Mouse (Mus musculus): ENCODE results near the gene Golga4. TPM values are rescaled to one million over a fixed set of nuclear protein-coding genes. Genes with fewer than 3 reads are reported as not detected.

Golga4 gene
- 96.8 TPM for polyA plus RNA-seq (2021)

GRCm38 (mm10) chr9:118506020-118506403, at the start of gene Golga4:
TSS of gene Golga4 (plus strand) at chr9:118506267.
- CTCF ChIA-PET, result interaction anchor here (2.1 kb wide), 1 partner anchor 16 kb away, joined by 7 read pairs; no protein-coding TSS in a partner anchor
- POLR2A ChIA-PET, result interaction anchor here (0.8 kb wide), 1 partner anchor 24 kb away, joined by 3 read pairs; no protein-coding TSS in a partner anchor
- no peak for DNase-seq (ENCODE audit: low read depth, low spot score)
- no peak for TF ChIP-seq CTCF (IDR thresholded peaks at IDR 0.05)
- ATAC-seq, result peak; percentile 49
- in situ Hi-C loops (cut with MboI; ENCODE audit: low pct_unique_long_range_greater_than_20kb), result loop anchor here (25.0 kb wide), 1 partner anchor 1344 kb away; no protein-coding TSS in a partner anchor
- H3K27me3 ChIP-seq, result no peaks in the 10 kb centered on the region

GRCm38 (mm10) chr9:118456405-118456804, 49.7 kb upstream of the Golga4 start:
- CTCF ChIA-PET, result no interaction called here
- TF ChIP-seq CTCF (IDR thresholded peaks at IDR 0.05), result no peak
- in situ Hi-C loops (cut with MboI; ENCODE audit: low pct_unique_long_range_greater_than_20kb), result no loop called here
- ATAC-seq (no peak), DNase-seq (ENCODE audit: low read depth, low spot score) (no peak)
- no peaks in the 10 kb centered on the region for H3K27me3 ChIP-seq
- POLR2A ChIA-PET, result no interaction called here

DNA sequence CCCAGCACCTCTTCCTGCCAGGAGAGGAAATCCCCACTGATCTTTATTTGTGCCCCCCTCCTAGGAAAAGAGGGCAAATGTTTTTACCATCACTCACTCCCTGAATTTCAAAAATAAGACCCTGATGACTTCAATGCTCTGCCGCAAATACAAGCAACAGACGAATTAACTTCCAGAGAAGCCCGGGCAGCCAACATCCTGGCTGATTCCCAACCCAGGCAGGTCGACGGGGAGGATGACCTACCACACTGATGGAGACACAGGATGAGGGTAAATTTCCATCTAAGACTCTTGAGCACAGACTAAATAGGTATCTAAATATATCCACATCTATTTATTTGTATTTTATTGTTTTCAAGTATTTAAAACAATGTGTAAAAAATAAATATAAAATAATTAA, 48.0 kb upstream of the Golga4 start:
- POLR2A ChIA-PET, result no interaction called here

GRCm38 (mm10) chr9:118464031-118464430, 42.0 kb upstream of the Golga4 start:
- in situ Hi-C loops (cut with MboI; ENCODE audit: low pct_unique_long_range_greater_than_20kb), result no loop called here
- no peak for DNase-seq (ENCODE audit: low read depth, low spot score)
- ChIA-PET POLR2A (no interaction called here), CTCF (no interaction called here)
- peaks cover 26% of the 10 kb centered on the region for H3K27me3 ChIP-seq
- ATAC-seq, result no peak
- TF ChIP-seq CTCF (IDR thresholded peaks at IDR 0.05), result no peak

More for the DNA sequence above, 48.0 kb upstream of the Golga4 start:
- DNase-seq (ENCODE audit: low read depth, low spot score) (no peak), ATAC-seq (no peak)
- TF ChIP-seq CTCF (IDR thresholded peaks at IDR 0.05), result no peak
- in situ Hi-C loops (cut with MboI; ENCODE audit: low pct_unique_long_range_greater_than_20kb), result no loop called here
- no peaks in the 10 kb centered on the region for H3K27me3 ChIP-seq
- CTCF ChIA-PET, result no interaction called here

DNA sequence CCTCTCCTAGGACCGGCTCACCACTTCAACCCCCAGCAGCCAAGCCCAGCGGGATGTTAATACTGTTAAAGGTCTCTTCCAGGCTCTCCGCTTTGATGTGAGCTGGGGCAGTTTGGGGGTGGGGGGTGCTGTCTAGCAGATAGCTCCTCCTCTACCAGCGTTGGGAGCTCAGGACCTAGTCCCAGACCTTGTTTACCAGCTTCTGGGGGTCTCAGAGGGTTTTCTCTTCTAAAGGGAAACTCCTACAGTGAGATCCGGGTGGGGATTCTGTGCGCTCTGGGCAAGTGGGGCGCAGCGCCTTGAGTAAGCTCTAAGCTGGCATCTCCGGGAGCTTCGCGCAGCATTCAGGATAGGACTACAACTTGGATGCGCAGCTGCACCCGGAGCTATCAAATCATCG, 37.8 kb upstream of the Golga4 start:
- DNase-seq (ENCODE audit: low read depth, low spot score), result no peak
- ChIA-PET POLR2A (no interaction called here), CTCF (no interaction called here)
- in situ Hi-C loops (cut with MboI; ENCODE audit: low pct_unique_long_range_greater_than_20kb), result no loop called here
- TF ChIP-seq CTCF (IDR thresholded peaks at IDR 0.05), result no peak
- H3K27me3 ChIP-seq, result peaks cover 33% of the 10 kb centered on the region
- ATAC-seq, result no peak

GRCm38 (mm10) chr9:118469272-118469671, 36.8 kb upstream of the Golga4 start:
- CTCF ChIA-PET, result no interaction called here
- DNase-seq (ENCODE audit: low read depth, low spot score), result no peak
- no peak for TF ChIP-seq CTCF (IDR thresholded peaks at IDR 0.05)
- peaks cover 30% of the 10 kb centered on the region for H3K27me3 ChIP-seq
- POLR2A ChIA-PET, result interaction anchor here (0.7 kb wide), 1 partner anchor 67 kb away, joined by 3 read pairs; no protein-coding TSS in a partner anchor
- in situ Hi-C loops (cut with MboI; ENCODE audit: low pct_unique_long_range_greater_than_20kb), result no loop called here
- no peak for ATAC-seq

GRCm38 (mm10) chr9:118471296-118471695, 34.8 kb upstream of the Golga4 start:
- ChIA-PET CTCF (no interaction called here), POLR2A (no interaction called here)
- ATAC-seq (no peak), DNase-seq (ENCODE audit: low read depth, low spot score) (no peak)
- no peak for TF ChIP-seq CTCF (IDR thresholded peaks at IDR 0.05)
- H3K27me3 ChIP-seq, result peaks cover 24% of the 10 kb centered on the region
- in situ Hi-C loops (cut with MboI; ENCODE audit: low pct_unique_long_range_greater_than_20kb), result no loop called here

DNA sequence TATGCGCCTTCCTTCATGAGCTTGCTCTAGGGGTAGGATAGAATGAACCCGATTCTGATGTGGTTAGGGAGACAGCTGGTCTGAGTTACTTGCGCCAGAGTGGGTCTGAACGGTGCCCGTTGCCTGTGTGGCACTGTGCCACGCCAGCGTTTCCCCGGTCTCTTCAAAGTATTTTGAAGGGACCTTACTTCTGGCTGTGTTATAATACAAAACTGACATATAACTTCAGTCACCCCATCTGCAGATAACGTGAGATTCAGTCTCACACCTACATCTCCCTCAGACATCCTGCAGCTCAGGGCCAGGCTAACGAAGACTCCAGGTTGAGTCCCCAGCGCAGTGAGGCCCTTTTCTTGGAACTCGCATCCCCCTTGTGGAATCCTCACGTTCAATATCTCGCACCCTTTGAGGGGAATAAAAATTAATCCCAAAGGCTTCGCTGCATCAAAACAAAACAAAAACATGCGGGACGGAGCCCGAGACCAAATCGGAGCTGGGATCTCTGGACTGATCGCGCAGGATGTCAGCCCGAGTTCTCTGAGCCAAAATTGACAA, 29.8 kb upstream of the Golga4 start:
- ATAC-seq (no peak), DNase-seq (ENCODE audit: low read depth, low spot score) (no peak)
- ChIA-PET CTCF (no interaction called here), POLR2A (no interaction called here)
- peaks cover 18% of the 10 kb centered on the region for H3K27me3 ChIP-seq
- in situ Hi-C loops (cut with MboI; ENCODE audit: low pct_unique_long_range_greater_than_20kb), result no loop called here
- no peak for TF ChIP-seq CTCF (IDR thresholded peaks at IDR 0.05)

DNA sequence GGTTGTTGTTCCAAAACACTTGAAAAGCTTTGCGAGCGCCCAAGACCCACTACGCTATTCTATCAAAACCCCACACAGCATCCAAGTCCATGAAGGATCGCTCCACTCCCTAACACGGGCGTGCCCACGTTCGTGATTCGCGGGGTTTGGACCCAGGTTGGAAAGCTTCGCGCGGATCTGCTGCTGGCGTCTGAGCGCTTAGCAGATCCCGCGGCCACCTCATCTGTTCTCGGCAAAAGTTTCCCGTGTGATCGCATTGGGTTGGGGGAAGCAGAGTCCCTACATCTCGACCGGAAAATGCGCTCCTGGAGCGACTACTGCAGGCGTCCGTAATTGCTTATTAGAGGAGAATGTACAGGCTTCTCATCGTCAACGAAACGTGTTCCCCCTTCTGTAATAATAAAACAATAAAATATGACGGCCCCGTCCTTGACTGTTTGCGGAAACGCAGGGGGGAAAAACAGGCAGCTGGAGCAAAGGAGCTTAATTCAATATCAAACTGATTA, 29.2 kb upstream of the Golga4 start:
- in situ Hi-C loops (cut with MboI; ENCODE audit: low pct_unique_long_range_greater_than_20kb), result no loop called here

DNA sequence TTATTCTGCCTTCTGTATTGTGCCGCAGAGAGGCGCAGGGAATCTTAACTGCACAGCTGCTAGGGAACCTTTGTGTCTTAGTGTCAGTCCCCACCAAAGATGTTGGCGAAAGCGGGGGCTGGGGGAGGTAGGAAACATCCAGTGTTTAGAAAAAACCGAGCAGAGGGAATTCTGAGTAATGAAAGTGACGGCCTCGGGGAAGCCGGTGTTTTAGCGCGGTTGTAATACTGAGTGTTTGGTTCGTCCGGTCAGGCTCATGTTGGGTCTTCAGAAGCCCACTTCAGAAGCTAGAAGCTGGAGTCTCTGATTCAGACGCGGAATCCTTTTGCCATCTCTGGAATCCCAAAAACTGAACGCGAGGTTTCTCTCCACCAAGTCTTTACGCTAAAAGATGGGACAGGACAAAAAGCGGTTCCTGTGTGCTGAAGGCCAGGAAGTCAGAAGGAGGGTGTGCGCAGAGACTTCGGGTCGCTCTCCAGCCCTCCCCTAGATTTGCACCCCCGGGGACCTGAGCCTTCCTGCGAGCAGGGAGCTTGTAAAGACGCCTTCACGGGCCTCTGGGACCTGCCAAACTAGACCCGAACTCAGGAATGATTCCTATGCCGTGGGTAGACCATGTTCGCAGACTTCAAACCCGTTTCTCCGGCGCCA, 28.7 kb upstream of the Golga4 start:
- peaks cover 18% of the 10 kb centered on the region for H3K27me3 ChIP-seq
- no peak for ATAC-seq
- POLR2A ChIA-PET, result interaction anchor here (0.6 kb wide), 2 partner anchors 38 to 217 kb away, joined by 3 read pairs; no protein-coding TSS in a partner anchor
- CTCF ChIA-PET, result interaction anchor here (0.8 to 0.9 kb wide), 2 partner anchors 9 to 12 kb away, joined by 3 to 4 read pairs; no protein-coding TSS in a partner anchor
- TF ChIP-seq CTCF (IDR thresholded peaks at IDR 0.05), result no peak
- in situ Hi-C loops (cut with MboI; ENCODE audit: low pct_unique_long_range_greater_than_20kb), result no loop called here
- DNase-seq (ENCODE audit: low read depth, low spot score), result no peak

More for the DNA sequence above, 29.2 kb upstream of the Golga4 start:
- POLR2A ChIA-PET, result interaction anchor here (0.6 kb wide), 1 partner anchor 37 kb away, joined by 3 read pairs; no protein-coding TSS in a partner anchor
- TF ChIP-seq CTCF (IDR thresholded peaks at IDR 0.05), result no peak
- CTCF ChIA-PET, result no interaction called here
- H3K27me3 ChIP-seq, result peaks cover 18% of the 10 kb centered on the region
- DNase-seq (ENCODE audit: low read depth, low spot score), result no peak
- ATAC-seq, result no peak

GRCm38 (mm10) chr9:118477961-118478360, 28.1 kb upstream of the Golga4 start, which contains the start of gene Eomes:
TSS of gene Eomes (plus strand) at chr9:118478212.
- ChIA-PET POLR2A (interaction anchor here (0.6 kb wide), 2 partner anchors 218 to 1449 kb away, joined by 3 to 4 read pairs; no protein-coding TSS in a partner anchor), CTCF (interaction anchor here (0.8 to 1.5 kb wide), 3 partner anchors 8 to 90 kb away, joined by 3 to 5 read pairs (median 4); no protein-coding TSS in a partner anchor)
- DNase-seq (ENCODE audit: low read depth, low spot score) (no peak), ATAC-seq (no peak)
- in situ Hi-C loops (cut with MboI; ENCODE audit: low pct_unique_long_range_greater_than_20kb), result no loop called here
- H3K27me3 ChIP-seq, result peaks cover 18% of the 10 kb centered on the region
- TF ChIP-seq CTCF (IDR thresholded peaks at IDR 0.05), result no peak
